Mouse (Mus musculus) testis, postnatal 10 days (tissue): ENCODE results near the gene Lhfpl3.

Experiments used
- DNase-seq: peaks from one replicate; pipeline ENCODE4 v3.0.0; 2021; ENCODE audit warnings: low spot score

Lhfpl3 gene

GRCm38 (mm10) chr5:22928746-22929145, 182.9 kb downstream of the Lhfpl3 start:
- no peak for DNase-seq

DNA sequence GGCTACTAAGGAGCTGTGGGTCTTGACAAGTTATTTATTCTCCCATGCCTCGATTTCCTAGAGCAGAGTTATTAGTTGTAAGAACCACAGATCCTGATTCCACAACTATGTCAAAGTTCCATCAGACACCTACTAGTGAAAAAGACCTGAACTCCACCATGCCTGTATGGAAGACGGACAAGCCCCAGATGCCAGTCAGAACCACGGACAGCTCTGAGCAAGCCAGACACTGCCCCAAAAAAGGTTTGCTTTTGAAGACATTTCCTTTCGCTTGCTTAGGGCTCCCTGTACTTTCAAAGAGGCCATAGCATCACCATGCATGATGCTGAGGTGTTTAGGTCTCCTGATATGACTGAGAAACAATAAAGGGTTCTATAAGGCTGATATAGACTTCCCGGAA, 197.4 kb downstream of the Lhfpl3 start:
- DNase-seq = peak; percentile 48

DNA sequence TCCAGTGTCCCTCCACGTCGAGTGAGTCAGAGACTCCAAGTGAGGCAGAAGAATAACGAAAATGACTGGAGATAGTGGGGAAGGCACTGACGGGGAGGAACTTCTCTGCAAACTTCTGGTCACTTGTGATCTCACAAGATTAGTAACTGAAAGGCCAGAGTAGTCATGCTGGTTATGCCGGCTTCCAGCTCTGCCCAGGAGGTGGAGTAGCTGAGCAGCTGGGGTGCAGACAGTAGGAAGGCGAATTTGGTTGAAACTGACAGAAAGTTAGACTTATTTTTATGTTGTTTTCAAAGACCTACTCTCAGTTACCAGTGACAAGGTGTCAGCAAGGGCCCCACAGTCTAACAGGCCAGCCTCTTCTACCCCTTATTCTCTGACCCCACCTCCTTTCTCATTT, 217.4 kb downstream of the Lhfpl3 start:
- no peak for DNase-seq

GRCm38 (mm10) chr5:22986771-22987170, 240.9 kb downstream of the Lhfpl3 start:
- no peak for DNase-seq

- DNase-seq = no peak
These were observed 254.0 kb downstream of the Lhfpl3 start for GRCm38 (mm10) chr5:22999811-23000210.

GRCm38 (mm10) chr5:23003123-23003797, 257.4 kb downstream of the Lhfpl3 start:
- DNase-seq = no peak

GRCm38 (mm10) chr5:23006207-23006606, 260.3 kb downstream of the Lhfpl3 start:
- DNase-seq = no peak

- no peak for DNase-seq
These were observed 264.6 kb downstream of the Lhfpl3 start for GRCm38 (mm10) chr5:23010460-23010859.

GRCm38 (mm10) chr5:23013997-23014396, 268.1 kb downstream of the Lhfpl3 start:
- DNase-seq = no peak

- no peak for DNase-seq
These were observed 269.9 kb downstream of the Lhfpl3 start for GRCm38 (mm10) chr5:23015587-23016335.

- no peak for DNase-seq
These were observed 289.3 kb downstream of the Lhfpl3 start for GRCm38 (mm10) chr5:23034944-23035726.

GRCm38 (mm10) chr5:23035727-23036029, 289.8 kb downstream of the Lhfpl3 start:
- no peak for DNase-seq

DNA sequence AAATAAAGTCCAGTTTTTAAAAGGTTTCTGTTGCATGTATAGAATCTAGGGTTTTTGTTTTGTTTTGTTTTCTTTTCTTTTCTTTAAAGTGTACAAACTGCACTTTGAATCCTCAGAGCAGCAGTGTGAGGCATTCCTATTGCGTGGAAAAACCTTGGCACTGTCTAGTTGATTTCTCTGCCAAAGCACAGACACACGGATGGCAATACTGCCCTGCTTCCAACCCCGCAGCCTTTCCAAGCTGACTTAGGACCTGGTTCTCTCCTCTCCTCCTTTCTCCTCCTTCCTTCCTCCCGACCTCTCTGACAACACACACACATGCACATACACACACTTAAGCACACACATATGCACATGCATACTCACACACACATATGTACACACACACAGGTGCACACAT, 294.6 kb downstream of the Lhfpl3 start:
- DNase-seq = no peak

GRCm38 (mm10) chr5:23042862-23043261, 297.0 kb downstream of the Lhfpl3 start:
- DNase-seq = no peak

GRCm38 (mm10) chr5:23049083-23049663, 303.3 kb downstream of the Lhfpl3 start:
- DNase-seq = no peak

GRCm38 (mm10) chr5:23051458-23051857, 305.6 kb downstream of the Lhfpl3 start:
- DNase-seq = no peak

DNA sequence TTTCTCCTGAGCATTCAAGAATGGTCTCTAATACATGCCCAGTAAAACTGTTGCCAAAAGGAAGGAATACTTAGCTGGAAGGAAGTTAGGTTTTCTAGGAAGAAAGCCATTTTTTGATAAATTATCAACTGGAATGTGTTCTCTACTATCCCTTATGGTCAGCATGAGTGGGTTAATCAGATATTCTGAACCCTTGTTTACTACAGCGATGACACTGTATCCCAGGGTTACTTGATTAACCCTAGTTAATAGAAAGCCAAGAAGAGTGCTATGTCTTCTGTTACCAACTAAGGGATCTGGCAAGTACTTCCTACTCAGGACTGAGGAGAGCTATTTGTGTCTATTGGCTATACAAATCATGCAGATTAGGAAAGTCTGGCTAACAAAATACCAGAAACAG, 349.0 kb downstream of the Lhfpl3 start:
- DNase-seq = no peak

- no peak for DNase-seq
These were observed 360.7 kb downstream of the Lhfpl3 start for GRCm38 (mm10) chr5:23106536-23106935.

DNA sequence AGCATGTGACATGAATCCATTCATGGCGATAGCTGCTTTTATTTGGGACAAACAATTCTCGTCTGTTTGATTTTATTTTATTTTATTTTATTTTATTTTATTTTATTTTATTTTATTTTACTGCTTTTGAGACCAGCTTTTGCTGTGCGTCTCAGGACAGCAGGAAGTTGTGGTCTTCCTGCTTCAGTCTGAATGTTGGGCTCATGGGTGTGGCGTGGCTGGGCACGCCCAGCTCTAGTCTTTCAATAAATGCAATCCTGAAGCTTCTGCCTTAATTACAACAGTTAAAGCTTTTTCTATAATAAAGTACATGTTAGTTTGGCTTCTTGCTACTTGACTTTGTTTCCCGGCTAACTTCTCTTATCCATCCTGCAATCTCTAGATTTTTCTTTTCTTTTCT, 365.4 kb downstream of the Lhfpl3 start:
- DNase-seq = no peak

GRCm38 (mm10) chr5:23114249-23114648, 368.4 kb downstream of the Lhfpl3 start:
- no peak for DNase-seq

DNA sequence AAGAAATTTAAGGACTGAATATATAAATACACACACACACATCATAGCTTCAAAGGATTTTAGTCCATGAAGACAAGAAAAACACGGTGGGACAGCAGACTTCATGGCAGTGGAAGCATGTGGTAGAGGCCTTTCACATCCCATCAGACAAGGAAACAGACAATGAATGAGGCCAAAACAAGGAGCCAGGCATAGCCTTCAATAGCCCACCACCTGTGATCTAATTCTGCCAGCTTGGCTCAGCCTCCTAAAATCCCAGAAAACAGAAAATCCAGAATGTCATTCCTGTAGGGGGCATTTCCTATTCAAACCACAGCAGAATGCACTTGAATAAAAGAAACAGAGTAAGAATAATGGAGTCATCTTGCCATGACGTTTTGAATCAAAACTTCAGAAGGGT, 381.0 kb downstream of the Lhfpl3 start:
- no peak for DNase-seq

GRCm38 (mm10) chr5:23140183-23140921, 394.5 kb downstream of the Lhfpl3 start:
- DNase-seq = no peak
